Mouse (Mus musculus) kidney, postnatal 14 days (tissue): ENCODE results near the gene Mavs.
"Not testable (repeated sequence)": the region's sequence is repeated elsewhere in the genome, so short reads cannot be mapped to it uniquely, and the experiment has no call there.

Source experiments
- DNase-seq: peaks from one replicate; pipeline ENCODE4 v3.0.0; 2022; ENCODE audit warnings: mixed read lengths

The Mavs gene

DNA sequence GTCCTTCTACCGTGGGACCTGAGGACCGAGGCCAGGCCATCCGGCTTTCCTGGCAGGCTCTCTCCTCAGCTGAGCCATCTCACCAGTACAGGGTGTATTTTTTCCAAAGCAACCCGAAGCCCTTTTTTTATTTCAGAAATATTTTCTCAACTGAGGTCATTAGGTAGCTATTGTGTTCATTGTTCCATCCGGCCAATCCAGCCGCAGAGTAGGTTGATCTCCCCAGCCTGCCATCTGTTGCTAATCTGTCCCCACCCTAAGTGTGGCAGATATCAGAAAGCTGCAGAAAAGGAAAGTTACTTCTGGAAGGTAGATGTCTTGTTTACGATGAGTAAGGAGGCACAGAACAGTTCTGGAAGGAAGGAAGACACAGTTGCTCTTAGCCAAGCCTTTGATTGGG, 20.1 kb upstream of the Mavs start:
- DNase-seq = no peak

GRCm38 (mm10) chr2:131215941-131216858, 17.7 kb upstream of the Mavs start:
- DNase-seq = peak; percentile 41

DNA sequence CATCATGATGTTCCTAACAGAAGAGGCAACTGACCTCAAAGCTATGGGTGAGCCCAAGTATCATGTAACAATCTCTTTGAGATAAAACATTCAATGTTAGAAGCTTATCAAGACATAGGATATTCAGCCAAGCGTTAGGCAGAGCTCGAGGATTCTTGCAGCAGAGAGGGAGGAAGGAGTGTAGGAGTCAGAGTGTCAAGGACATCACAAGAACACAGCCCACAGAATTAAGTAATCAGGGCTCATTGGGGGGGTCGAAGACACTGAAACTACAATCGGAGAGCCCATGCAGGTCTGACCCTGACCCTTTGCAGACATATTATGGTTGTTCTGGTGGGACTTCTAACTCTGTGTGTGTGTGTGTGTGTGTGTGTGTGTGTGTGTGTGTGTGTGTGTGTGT, 13.8 kb upstream of the Mavs start:
- no peak for DNase-seq

DNA sequence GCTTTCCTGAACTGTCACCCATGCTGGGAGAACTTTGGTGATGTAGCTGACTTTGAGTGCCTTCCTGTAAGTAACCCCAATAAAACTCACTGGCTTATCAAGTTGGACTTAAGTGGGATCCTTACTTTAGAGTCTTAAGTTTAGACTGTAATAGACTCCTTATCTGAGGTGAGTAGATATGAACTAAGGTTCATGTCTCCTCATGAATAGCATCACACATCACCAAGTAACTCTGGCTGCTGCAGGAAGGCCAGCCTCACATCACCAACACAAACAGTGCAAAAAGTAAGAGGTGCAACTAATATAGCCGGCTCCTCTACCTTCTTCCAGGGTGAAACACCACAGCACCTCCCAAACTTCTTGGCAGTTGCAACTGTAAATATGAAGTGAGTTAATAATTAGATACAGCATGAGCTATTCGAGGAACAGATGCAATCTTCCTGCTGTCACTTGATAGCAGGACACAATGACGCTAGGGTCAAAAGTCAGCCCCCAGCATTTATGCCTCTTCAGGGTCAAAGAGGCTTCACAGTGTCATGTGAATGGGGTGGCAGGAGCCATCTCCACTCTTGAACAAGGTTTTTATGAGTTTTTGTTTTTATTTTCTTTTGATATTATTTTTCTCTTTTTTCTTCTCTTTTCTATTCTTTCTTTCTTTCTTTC, 11.9 kb upstream of the Mavs start:
- DNase-seq = no peak

- peak; percentile 32 for DNase-seq
These were observed 11.3 kb upstream of the Mavs start for GRCm38 (mm10) chr2:131222562-131222961.

DNA sequence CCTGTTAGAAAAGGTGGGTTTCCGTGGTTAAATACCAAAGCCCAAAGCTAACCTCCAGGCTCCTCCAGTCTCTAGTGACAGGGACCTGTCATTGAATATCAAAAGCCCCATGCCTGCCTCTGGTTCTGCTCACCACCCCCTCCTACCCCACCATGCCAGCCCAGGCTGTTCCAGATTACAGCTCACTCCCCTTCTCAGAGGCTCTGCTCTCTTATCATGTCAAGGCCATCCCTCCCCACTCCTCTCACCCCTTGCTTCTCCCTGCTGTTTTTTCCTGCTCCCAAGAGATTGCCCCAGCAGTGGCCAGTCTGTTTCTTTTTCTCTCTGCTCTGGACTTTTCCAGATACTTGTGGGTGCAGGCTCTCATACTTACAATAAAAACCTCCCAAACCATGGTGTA, 10.3 kb upstream of the Mavs start:
- no peak for DNase-seq

- peak; percentile 74 for DNase-seq
These were observed 8.7 kb upstream of the Mavs start for GRCm38 (mm10) chr2:131225178-131225577.

DNA sequence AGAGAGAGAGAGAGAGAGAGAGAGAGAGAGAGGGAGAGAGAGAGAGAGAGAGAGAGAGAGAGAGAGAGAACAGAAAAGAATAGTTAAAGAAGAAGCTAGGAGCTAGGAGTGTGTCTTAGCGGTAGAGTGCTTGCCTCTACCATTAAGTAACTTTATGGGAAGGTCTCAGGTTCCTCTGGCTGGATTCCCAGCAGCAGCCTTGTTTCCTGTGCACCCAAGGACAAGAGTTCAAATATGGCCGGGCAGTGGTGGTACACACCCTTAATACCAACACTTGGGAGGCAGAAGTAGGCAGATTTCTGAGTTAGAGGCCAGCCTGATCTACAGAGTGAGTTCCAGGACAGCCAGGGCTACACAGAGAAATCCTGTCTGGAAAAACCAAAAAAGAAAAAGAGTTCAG, 7.2 kb upstream of the Mavs start:
- DNase-seq = not testable (repeated sequence)

DNA sequence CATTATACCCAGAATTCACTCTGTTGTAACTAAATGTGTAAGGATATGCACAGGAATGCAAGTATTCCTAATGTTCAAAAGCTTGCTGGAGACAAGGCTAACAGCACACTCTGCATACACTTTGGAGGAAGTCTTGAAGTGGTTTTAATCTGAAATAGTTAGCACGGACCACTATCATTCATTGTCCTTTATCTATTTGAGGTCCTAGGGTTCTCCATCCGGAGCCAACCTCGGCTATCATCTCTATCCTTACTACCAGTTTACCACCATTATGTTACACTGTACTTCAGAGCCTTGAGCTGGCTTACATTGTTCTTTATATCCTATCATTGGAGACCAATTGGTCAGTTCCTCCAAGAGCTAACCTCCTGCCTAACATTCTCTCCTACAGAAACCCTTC, 6.6 kb upstream of the Mavs start:
- no peak for DNase-seq

DNA sequence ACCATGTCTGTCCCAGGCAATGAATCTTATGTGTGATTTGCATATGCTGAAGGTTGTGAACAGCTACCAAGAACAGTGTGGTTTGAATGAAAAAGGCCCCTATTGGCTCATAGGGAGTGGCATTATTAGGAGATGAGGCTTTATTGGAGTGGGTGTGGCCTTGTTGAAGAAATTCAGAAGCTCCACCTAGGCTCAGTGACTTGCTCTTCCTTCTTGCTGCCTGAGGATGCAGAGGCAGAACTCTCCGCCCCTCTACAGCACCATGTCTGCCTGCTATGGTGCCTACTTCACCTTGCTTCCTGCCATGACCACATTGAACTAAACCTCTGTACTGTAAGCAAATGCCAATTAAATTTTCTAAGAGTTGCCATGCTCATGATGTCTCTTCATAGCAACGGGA, 1.3 kb upstream of the Mavs start:
- no peak for DNase-seq

DNA sequence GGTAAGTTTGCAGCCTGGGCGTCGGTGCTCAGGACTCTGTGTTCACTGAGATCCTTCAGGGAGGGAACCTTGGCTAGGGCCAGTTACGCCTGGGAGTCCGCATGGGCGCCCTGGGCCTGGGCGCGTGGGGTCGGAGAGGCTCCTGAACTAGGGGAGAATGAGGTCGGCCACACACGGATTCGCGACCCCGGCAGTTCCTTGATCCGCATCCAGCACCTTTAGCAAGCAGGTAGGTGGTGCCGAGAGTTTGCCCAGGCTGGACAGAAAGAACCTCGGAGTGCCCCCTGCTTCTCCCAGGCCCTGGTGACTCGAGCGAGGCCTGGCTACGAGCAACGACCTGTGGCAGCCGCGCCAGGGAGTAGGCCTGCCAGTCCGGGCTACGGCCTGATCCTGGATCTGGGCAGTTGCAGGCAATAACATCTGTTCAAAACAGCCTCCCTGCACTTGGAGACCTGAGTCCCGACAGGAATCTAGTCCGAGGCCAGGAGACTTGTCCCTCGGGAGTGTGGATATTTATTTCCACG, 326 bp downstream of the Mavs start:
- no peak for DNase-seq

GRCm38 (mm10) chr2:131234970-131235635, 1.2 kb downstream of the Mavs start:
- DNase-seq = peak; percentile 51

DNA sequence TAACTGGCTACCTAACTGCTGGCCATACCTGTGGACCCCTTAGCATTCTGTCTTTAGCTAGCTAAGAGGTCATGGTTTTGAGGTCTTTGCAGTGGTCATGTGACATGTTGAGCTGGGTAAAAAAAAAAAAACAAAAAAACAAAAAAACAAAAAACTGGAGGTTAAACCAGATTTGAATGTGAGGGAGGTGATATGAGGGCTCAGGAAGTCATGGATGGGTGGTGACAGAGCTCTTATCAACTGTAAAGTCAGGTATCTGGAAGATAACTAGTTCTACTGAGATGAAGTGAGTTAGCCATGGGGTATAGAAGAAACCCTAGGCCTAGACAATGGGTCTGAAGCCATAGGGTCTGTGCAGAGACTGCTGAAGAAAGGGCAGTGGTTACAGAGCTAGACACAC, 8.3 kb downstream of the Mavs start:
- no peak for DNase-seq

DNA sequence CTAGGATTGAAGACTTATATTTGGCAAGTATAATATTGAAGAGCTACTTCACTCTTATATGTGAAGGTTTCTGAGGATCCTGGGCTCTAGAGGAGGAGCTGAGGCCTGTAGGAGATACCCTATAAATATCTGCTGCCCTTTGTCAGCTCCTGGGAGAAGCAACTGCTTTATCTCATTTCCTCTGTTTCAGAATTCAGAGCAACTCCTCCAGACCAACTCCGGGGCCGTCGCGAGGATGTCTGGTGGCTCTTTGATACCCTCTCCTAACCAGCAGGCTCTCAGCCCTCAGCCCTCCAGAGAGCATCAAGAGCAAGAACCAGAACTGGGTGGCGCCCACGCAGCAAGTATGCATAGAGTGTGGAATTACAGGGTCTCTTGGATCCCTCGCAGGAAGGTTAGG, 9.1 kb downstream of the Mavs start:
- DNase-seq = no peak

- peak; percentile 87 for DNase-seq
These were observed 19.9 kb downstream of the Mavs start for GRCm38 (mm10) chr2:131253681-131254328.

DNA sequence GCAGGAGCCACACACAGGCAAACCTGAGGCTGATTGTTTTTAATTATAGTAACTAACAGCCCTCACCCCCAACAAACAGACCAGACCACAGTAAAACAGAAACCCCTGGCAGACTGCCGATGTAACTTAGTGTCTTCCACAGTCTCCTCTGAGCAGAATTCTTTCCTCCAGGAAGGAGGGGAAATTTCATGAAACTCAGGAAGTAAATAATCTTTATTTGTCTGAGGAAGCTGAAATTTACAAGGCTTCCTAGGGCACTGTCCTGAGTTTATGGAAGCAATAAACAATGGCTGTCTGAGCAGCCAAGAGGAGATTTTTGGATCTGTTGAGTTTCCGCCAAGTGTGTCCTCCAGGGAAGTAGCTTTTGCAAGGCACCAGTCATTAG, 20.5 kb downstream of the Mavs start:
- peak; percentile 83 for DNase-seq

- DNase-seq = no peak
These were observed 21.9 kb downstream of the Mavs start for GRCm38 (mm10) chr2:131255738-131256137.

GRCm38 (mm10) chr2:131258693-131259092, 24.8 kb downstream of the Mavs start:
- no peak for DNase-seq

GRCm38 (mm10) chr2:131260544-131261307, 26.9 kb downstream of the Mavs start:
- no peak for DNase-seq

- DNase-seq = no peak
These were observed 27.8 kb downstream of the Mavs start for GRCm38 (mm10) chr2:131261481-131262212.

- DNase-seq = peak; percentile 98
These were observed 28.4 kb downstream of the Mavs start, which contains the start of gene Pank2 for GRCm38 (mm10) chr2:131262213-131262672. Gene Pank2 (plus strand): TSS chr2:131262495.
